Mouse (Mus musculus): ENCODE measurements around the gene Tenm2. TPM values are rescaled to one million over a fixed set of nuclear protein-coding genes. Genes with fewer than 3 reads are reported as not detected.

Tenm2 gene
- polyA plus RNA-seq (2016; fragmentation: Nextera tagmentation; extraction: Ambion mirVana) = 0.04 and 0.23 TPM in 2 replicates

DNA sequence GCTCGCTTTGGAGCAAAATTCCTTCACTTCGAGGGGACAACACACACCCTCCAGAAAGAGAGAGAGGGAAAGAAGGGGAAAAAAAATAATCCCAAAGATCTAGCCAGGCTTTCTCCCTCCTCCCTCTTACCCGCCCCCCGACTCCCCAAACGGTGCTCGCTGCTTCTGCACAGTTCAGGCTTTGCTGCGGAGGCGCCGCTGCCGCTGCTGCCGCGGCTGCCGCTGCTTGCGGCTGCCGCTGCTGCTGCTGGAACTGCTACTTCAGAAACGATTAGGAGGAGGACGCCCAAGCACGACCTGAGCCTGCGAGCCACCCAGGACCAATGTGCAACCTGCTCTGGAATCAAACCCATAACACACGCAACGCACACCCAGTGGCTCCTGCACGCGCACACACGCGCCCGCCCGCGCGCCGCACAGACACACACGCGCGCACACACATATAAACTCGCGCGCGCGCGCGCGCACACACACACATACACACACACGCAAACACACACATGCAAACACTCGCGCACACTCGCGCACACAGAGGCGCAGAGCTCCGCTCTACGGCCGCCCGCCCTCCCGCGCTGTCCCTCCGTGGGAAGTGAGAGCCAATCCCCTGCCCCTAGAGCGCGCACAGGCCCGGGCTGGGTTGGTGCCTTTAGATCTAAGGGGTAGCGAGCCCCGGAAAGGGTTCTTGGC lies at the start of gene Tenm2:
Tenm2 (minus strand) TSS at position 51 of the 687 bp plus-strand sequence.
- Histone ChIP-seq H3K4me1 (no peaks in the 10 kb centered on the region), H3K9me3 (replicated peaks) (no peaks in the 10 kb centered on the region), H3K9ac (no peak within 1 kb of the TSS), H3K4me2 (peak within 1 kb of the TSS; percentile 73), H3K36me3 (no peaks in the 10 kb centered on the region), H3K27ac (no peak within 1 kb of the TSS), H3K27me3 (replicated peaks) (peaks cover 51% of the 10 kb centered on the region), H3K4me3 (peak within 1 kb of the TSS; percentile 53)
- WGBS (ENCODE audit: insufficient replicate concordance) = under 1% methylated on average over 56 of the region's 59 CpGs
- peak; percentile 60 for ATAC-seq

- Histone ChIP-seq H3K36me3 (no peaks in the 10 kb centered on the region), H3K9ac (no peak overlapping the region), H3K27me3 (replicated peaks) (no peaks in the 10 kb centered on the region), H3K4me3 (no peak overlapping the region), H3K27ac (no peak overlapping the region), H3K9me3 (replicated peaks) (no peaks in the 10 kb centered on the region), H3K4me2 (no peak overlapping the region), H3K4me1 (no peaks in the 10 kb centered on the region)
- WGBS (ENCODE audit: insufficient replicate concordance) = 44% methylated on average over 2 of the region's 2 CpGs
- ATAC-seq = no peak
Measured at GRCm38 (mm10) chr11:37285186-37285585, 49.4 kb upstream of the Tenm2 start.

DNA sequence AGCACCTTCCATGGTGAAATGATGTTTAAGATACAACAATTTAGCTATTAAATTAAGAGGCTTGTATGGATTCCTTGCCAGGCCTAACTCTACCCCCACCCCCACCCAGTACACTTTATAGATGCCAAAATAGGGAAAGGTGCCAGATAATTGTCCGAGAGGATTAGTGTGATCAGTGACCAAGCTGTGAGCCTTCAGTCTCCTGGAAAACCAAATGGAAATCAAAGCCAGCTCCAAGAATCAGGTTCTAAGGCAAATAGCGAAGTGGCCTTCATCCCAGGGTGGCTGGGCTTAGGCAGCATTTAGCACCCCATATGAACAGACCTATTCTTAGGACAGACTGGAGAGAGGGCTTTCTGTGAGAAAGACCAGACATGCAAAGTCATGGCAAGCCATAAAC lies 13.0 kb upstream of the Tenm2 start:
- H3K36me3 ChIP-seq = no peaks in the 10 kb centered on the region
- H3K27me3 ChIP-seq (replicated peaks) = no peaks in the 10 kb centered on the region
- H3K4me3 ChIP-seq = no peak overlapping the region
- H3K4me1 ChIP-seq = no peaks in the 10 kb centered on the region
- no peak overlapping the region for H3K9ac ChIP-seq
- ATAC-seq = no peak
- no peak overlapping the region for H3K27ac ChIP-seq
- WGBS (ENCODE audit: insufficient replicate concordance) = 47% methylated on average over 2 of the region's 2 CpGs
- no peak overlapping the region for H3K4me2 ChIP-seq
- H3K9me3 ChIP-seq (replicated peaks) = no peaks in the 10 kb centered on the region

DNA sequence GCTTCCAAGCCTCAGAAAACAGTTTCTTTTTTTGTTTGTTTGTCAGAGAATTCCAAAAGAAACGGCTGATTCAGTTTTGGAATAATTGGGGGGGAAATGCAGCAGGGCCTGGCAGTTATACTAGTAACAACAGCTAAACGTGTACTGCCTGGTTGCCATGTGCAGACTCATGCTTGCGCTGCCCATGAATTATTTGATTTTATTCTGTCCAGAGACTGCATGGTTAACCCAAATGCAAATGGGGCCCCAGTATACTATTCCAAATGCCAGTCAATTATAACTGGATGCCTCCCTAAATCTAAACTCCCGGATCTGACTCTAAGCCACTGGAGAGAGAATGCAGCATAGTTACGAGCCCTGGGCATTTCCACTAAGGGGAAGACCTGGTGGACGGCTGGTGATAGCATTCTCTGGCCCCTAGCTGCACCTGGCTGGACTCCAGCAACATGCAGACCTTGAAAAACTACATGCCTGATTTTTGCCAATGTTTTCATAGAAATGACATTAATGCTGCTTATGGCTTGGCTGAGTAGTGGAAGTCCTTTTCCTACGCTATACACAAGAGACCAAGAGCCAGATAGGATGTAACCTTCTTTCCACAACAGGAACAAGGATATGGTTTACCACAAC lies 1.4 kb upstream of the Tenm2 start:
- WGBS (ENCODE audit: insufficient replicate concordance) = 48% methylated on average over 7 of the region's 7 CpGs
- Histone ChIP-seq H3K9me3 (replicated peaks) (no peaks in the 10 kb centered on the region), H3K27ac (no peak overlapping the region), H3K4me3 (peak overlapping the region; percentile 53), H3K27me3 (replicated peaks) (peaks cover 51% of the 10 kb centered on the region), H3K36me3 (no peaks in the 10 kb centered on the region), H3K9ac (no peak overlapping the region), H3K4me1 (no peaks in the 10 kb centered on the region), H3K4me2 (peak overlapping the region; percentile 73)
- ATAC-seq = no peak

DNA sequence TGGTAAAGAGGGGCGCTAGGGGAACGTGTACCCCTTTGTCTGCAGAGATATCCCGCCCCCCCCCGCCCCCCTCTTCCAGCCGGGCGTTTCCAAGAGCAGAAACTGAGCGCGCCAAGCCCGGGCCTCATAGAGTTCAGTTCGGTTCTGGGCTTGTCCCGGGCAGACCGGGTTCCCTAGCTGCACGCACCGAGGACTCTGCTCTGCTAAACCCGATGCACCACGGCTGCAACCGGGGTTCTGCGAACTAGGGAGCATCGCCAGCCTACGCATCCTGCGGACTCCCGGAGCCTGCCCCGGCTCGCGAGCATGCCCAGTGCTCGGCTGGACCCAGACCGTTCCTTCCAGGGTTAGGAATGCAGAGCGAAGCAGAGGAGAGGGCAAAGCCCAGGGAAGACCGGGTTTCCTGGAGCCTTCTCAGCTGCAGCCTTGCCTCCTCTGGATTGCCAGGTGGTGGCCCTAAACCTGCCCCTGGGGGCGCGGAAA lies 878 bp upstream of the Tenm2 start:
- Histone ChIP-seq H3K27ac (no peak overlapping the region), H3K9me3 (replicated peaks) (no peaks in the 10 kb centered on the region), H3K9ac (no peak overlapping the region), H3K4me3 (peak overlapping the region; percentile 53), H3K36me3 (no peaks in the 10 kb centered on the region), H3K4me1 (no peaks in the 10 kb centered on the region), H3K27me3 (replicated peaks) (peaks cover 51% of the 10 kb centered on the region), H3K4me2 (peak overlapping the region; percentile 73)
- ATAC-seq = no peak
- WGBS (ENCODE audit: insufficient replicate concordance) = 2% methylated on average over 31 of the region's 31 CpGs

DNA sequence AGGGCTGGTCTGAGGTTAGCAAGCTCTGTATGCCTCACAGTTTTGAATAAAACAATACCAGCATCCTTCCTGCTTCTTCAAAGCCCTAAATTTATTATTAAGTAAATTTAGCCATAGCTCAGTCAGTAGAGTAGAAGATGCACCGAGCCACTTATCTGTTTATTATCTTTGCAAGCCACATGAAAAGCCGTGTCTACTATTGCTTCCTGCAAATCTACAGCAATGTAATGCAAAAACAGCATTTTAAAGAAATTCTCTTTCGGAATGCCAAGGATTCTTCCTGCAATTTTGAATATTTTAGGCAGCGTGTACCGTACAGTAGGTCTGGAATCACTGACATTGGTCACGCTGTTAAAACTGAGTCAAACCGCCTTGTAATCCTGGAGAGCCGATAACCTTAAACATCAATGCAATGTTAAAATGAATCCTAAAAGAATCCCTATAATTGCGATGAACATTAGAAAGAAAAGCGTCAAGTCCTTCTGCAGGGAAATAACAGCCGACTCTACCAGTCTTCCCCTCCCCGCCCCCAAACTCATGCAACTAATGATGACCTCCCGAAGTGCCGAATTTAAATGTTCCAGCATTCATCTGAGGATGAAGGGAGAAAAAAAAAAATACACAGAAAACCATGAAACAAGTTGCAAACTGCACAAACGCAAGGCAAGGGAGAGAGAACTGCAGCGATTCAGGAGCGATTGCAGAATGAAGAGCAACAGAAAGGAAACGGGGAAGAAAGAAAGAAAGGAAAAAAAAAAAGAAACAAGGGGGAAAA lies 556 bp downstream of the Tenm2 start:
- ATAC-seq = no peak
- Histone ChIP-seq H3K27ac (no peak overlapping the region), H3K9ac (no peak overlapping the region), H3K9me3 (replicated peaks) (no peaks in the 10 kb centered on the region), H3K4me3 (peak overlapping the region; percentile 53; the same call in 1 of the 2 replicates), H3K27me3 (replicated peaks) (peaks cover 51% of the 10 kb centered on the region), H3K4me1 (no peaks in the 10 kb centered on the region), H3K36me3 (no peaks in the 10 kb centered on the region), H3K4me2 (peak overlapping the region; percentile 73)
- WGBS (ENCODE audit: insufficient replicate concordance) = 12% methylated on average over 18 of the region's 18 CpGs

- no peaks in the 10 kb centered on the region for H3K9me3 ChIP-seq (replicated peaks)
- no peak overlapping the region for H3K9ac ChIP-seq
- H3K4me1 ChIP-seq = no peaks in the 10 kb centered on the region
- H3K27ac ChIP-seq = no peak overlapping the region
- no peak overlapping the region for H3K4me3 ChIP-seq
- H3K4me2 ChIP-seq = no peak overlapping the region
- no peak for ATAC-seq
- 57% methylated on average over 1 of the region's 1 CpGs for WGBS (ENCODE audit: insufficient replicate concordance)
- H3K27me3 ChIP-seq (replicated peaks) = no peaks in the 10 kb centered on the region
- H3K36me3 ChIP-seq = no peaks in the 10 kb centered on the region
Measured at GRCm38 (mm10) chr11:37227404-37227803, 8.4 kb downstream of the Tenm2 start.

DNA sequence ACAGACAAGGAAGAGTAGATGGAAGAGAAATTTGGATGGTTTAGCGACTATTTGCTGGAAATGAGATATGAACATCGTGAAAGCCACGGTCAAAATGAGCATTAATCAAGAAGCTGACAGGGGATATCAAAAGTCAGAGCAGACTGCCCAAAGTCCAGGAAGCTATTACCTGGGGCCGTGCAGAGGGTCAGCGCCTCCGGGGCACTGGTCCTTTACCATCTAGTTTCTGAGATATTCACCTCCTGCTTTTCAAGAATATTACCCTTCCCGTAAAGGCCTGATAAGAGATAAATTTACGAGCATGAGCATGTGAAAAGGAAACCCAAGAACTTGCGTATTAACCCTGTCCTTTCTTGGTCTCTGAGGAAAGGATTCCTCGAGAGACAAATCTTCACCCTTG lies 8.8 kb downstream of the Tenm2 start:
- no peaks in the 10 kb centered on the region for H3K27me3 ChIP-seq (replicated peaks)
- no peak for ATAC-seq
- no peak overlapping the region for H3K27ac ChIP-seq
- no peak overlapping the region for H3K4me3 ChIP-seq
- no peak overlapping the region for H3K9ac ChIP-seq
- 56% methylated on average over 10 of the region's 10 CpGs for WGBS (ENCODE audit: insufficient replicate concordance)
- no peak overlapping the region for H3K4me2 ChIP-seq
- no peaks in the 10 kb centered on the region for H3K36me3 ChIP-seq
- no peaks in the 10 kb centered on the region for H3K9me3 ChIP-seq (replicated peaks)
- H3K4me1 ChIP-seq = no peaks in the 10 kb centered on the region

DNA sequence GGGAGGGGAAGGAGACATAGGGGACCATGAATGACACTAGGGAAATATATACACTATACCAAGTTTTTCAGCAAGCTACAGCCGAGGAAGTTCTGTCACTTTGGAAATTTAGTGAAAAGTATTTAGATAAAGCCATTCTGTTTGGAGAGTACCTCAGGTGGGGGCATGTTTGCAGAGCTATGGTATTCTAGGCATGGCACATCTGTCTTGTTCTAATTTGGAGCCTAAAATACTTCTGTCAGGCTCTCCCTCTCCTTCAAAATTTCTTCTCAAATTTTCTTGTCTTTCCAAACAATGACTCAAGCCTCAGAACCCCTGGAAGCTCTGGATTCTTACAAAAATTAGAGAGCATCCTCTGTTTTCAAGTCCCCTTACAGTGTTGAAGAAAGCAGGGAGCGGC lies 13.0 kb downstream of the Tenm2 start:
- H3K27ac ChIP-seq = no peak overlapping the region
- H3K9me3 ChIP-seq (replicated peaks) = no peaks in the 10 kb centered on the region
- H3K4me2 ChIP-seq = no peak overlapping the region
- no peak overlapping the region for H3K4me3 ChIP-seq
- 51% methylated on average over 2 of the region's 2 CpGs for WGBS (ENCODE audit: insufficient replicate concordance)
- no peak overlapping the region for H3K9ac ChIP-seq
- no peaks in the 10 kb centered on the region for H3K36me3 ChIP-seq
- no peaks in the 10 kb centered on the region for H3K4me1 ChIP-seq
- no peaks in the 10 kb centered on the region for H3K27me3 ChIP-seq (replicated peaks)
- ATAC-seq = no peak

GRCm38 (mm10) chr11:37222056-37222455 lies 13.7 kb downstream of the Tenm2 start:
- H3K9ac ChIP-seq = no peak overlapping the region
- no peaks in the 10 kb centered on the region for H3K36me3 ChIP-seq
- H3K4me1 ChIP-seq = no peaks in the 10 kb centered on the region
- H3K9me3 ChIP-seq (replicated peaks) = no peaks in the 10 kb centered on the region
- ATAC-seq = no peak
- no peaks in the 10 kb centered on the region for H3K27me3 ChIP-seq (replicated peaks)
- H3K4me2 ChIP-seq = no peak overlapping the region
- H3K27ac ChIP-seq = no peak overlapping the region
- H3K4me3 ChIP-seq = no peak overlapping the region
- 53% methylated on average over 2 of the region's 2 CpGs for WGBS (ENCODE audit: insufficient replicate concordance)

GRCm38 (mm10) chr11:37220921-37221320 lies 14.8 kb downstream of the Tenm2 start:
- no peaks in the 10 kb centered on the region for H3K27me3 ChIP-seq (replicated peaks)
- H3K4me1 ChIP-seq = no peaks in the 10 kb centered on the region
- no peak overlapping the region for H3K4me2 ChIP-seq
- no peaks in the 10 kb centered on the region for H3K9me3 ChIP-seq (replicated peaks)
- H3K27ac ChIP-seq = no peak overlapping the region
- H3K9ac ChIP-seq = no peak overlapping the region
- no peak for ATAC-seq
- H3K4me3 ChIP-seq = no peak overlapping the region
- WGBS (ENCODE audit: insufficient replicate concordance) = 79% methylated on average over 6 of the region's 6 CpGs
- H3K36me3 ChIP-seq = no peaks in the 10 kb centered on the region

GRCm38 (mm10) chr11:37186132-37186531 lies 49.6 kb downstream of the Tenm2 start:
- H3K36me3 ChIP-seq = no peaks in the 10 kb centered on the region
- H3K9ac ChIP-seq = no peak overlapping the region
- no peak overlapping the region for H3K4me3 ChIP-seq
- H3K9me3 ChIP-seq (replicated peaks) = no peaks in the 10 kb centered on the region
- H3K27me3 ChIP-seq (replicated peaks) = no peaks in the 10 kb centered on the region
- ATAC-seq = no peak
- 4% methylated on average over 3 of the region's 3 CpGs for WGBS (ENCODE audit: insufficient replicate concordance)
- H3K4me1 ChIP-seq = no peaks in the 10 kb centered on the region
- no peak overlapping the region for H3K27ac ChIP-seq
- H3K4me2 ChIP-seq = no peak overlapping the region

All from liver, embryonic 12.5 days (tissue).